13 mouse cellular contexts compared by ENCODE assay signal in the genomic region with DNA sequence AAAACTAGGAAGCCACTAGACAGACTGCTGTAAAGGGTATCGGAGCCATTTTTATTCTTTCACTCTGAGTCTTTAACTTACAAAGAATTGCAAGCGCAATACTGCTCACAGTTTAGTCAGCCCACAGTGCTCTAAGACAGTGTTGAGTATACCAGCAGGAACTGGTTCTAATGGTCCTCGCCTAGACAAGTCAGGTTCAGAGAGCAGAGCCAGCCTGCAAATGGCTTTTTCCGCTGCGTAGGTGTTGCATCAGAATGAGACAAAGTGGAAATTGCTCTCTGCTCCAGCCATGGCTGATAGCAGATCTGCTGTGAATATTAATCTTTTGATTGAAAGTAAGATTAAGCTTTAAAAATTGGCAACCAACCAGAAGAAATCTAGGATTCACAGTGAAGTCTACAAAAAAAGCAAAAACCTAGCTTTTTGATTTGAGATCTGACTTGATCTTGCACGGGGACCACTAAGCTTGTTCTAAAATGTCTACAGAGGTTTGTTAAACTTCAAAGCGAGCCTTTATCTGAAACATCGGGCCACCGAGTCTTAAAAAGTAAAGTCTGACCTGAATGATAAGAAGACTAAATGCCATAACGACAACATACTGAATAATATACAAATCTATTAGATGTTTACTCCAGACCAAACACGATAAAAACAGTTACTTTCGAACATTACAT. TPM values are rescaled to one million over a fixed set of nuclear protein-coding genes. Genes with fewer than 3 reads are reported as not detected.
DNase-seq lines count a peak whose midpoint lies in the region; ATAC-seq and TF ChIP-seq lines count a peak whose summit lies in the region.
"Had no signal": no experiment of that assay in that cellular context is flagged by ENCODE, and none has a peak within 500 bp of the region (broad histone marks: within the 10 kb centered on the region; RNA-seq: fewer than 3 reads in every experiment).

No protein-coding gene starts in this region.

- H3K4me3 ChIP-seq in liver, adult 2 months (ENCODE audit: insufficient read depth, low read depth, low read length), result no peak overlapping the region
- no peak overlapping the region for H3K4me3 ChIP-seq in liver, embryonic 11.5 days (ENCODE audit: low read depth, low read length)
- no peak overlapping the region for H3K4me3 ChIP-seq in forebrain, embryonic 11.5 days (ENCODE audit: low read depth, low read length)
- no peak overlapping the region for H3K4me3 ChIP-seq in hindbrain, embryonic 13.5 days
- H3K4me3 ChIP-seq in neural tube, embryonic 14.5 days (ENCODE audit: low read depth, low read length), result no peak overlapping the region
- no peak overlapping the region for H3K4me3 ChIP-seq in kidney, embryonic 16.5 days (ENCODE audit: low read length)
- H3K4me3 ChIP-seq: heart, embryonic 13.5 days; intestine, embryonic 15.5 days; liver, embryonic 13.5 days had no signal

- H3K79me2 ChIP-seq in liver, adult 2 months (ENCODE audit: control insufficient read depth, insufficient read depth, low read length), result no peaks in the 10 kb centered on the region

- H3K36me3 ChIP-seq in liver, adult 2 months (ENCODE audit: control insufficient read depth, insufficient read depth, low read length), result peaks cover 15% of the 10 kb centered on the region
- no peaks in the 10 kb centered on the region for H3K36me3 ChIP-seq in liver, embryonic 11.5 days (ENCODE audit: control insufficient read depth, insufficient read depth, low read length)
- H3K36me3 ChIP-seq in forebrain, embryonic 11.5 days (ENCODE audit: control insufficient read depth, insufficient read depth, low read length), result no peaks in the 10 kb centered on the region
- H3K36me3 ChIP-seq in hindbrain, embryonic 13.5 days, result peaks cover 6% of the 10 kb centered on the region; the same call in 1 of the 2 replicates
- H3K36me3 ChIP-seq in neural tube, embryonic 14.5 days (ENCODE audit: control insufficient read depth, insufficient read depth, low read length), result no peaks in the 10 kb centered on the region
- H3K36me3 ChIP-seq in kidney, embryonic 16.5 days (ENCODE audit: insufficient read depth, low read length), result no peaks in the 10 kb centered on the region
- H3K36me3 ChIP-seq: intestine, embryonic 15.5 days; liver, embryonic 13.5 days had no signal

- peaks cover 9% of the 10 kb centered on the region for H3K4me1 ChIP-seq in liver, adult 2 months (ENCODE audit: control insufficient read depth, insufficient read depth, low read length)
- H3K4me1 ChIP-seq in liver, embryonic 11.5 days (replicated peaks; ENCODE audit: control insufficient read depth, insufficient read depth, low read length), result no peaks in the 10 kb centered on the region
- H3K4me1 ChIP-seq in forebrain, embryonic 11.5 days (replicated peaks; ENCODE audit: control insufficient read depth, insufficient read depth, low read length), result no peaks in the 10 kb centered on the region; the same call in 1 of the 2 replicates
- H3K4me1 ChIP-seq in hindbrain, embryonic 13.5 days (replicated peaks), result peaks cover 24% of the 10 kb centered on the region
- H3K4me1 ChIP-seq in neural tube, embryonic 14.5 days (ENCODE audit: control insufficient read depth, insufficient read depth, low read length), result peaks cover 18% of the 10 kb centered on the region
- no peaks in the 10 kb centered on the region for H3K4me1 ChIP-seq in kidney, embryonic 16.5 days (ENCODE audit: insufficient read depth, low read length)
- H3K4me1 ChIP-seq: intestine, embryonic 15.5 days; liver, embryonic 13.5 days had no signal

- ATAC-seq in liver, embryonic 11.5 days (replicated peaks; ENCODE audit: low FRiP score), result no peak
- peak; percentile 63 for ATAC-seq in forebrain, embryonic 11.5 days (replicated peaks; ENCODE audit: low FRiP score)
- peak; percentile 42 for ATAC-seq in hindbrain, embryonic 13.5 days (ENCODE audit: low FRiP score)
- peak; percentile 52 for ATAC-seq in neural tube, embryonic 14.5 days (ENCODE audit: low read depth)
- no peak for ATAC-seq in kidney, embryonic 16.5 days (ENCODE audit: low FRiP score, low TSS enrichment)

- DNase-seq in liver, adult 2 months (ENCODE audit: extremely low read depth, low read depth, low spot score), result peak; percentile 69
- no peak for DNase-seq in liver, embryonic 11.5 days (ENCODE audit: low spot score)
- no peak for DNase-seq in forebrain, embryonic 11.5 days (ENCODE audit: low spot score)
- no peak for DNase-seq in adrenal gland, postnatal 14 days
- DNase-seq: adrenal gland, postnatal 25 days; liver, embryonic 13.5 days had no signal

- H3K9ac ChIP-seq in liver, adult 2 months (ENCODE audit: low read depth, low read length), result no peak overlapping the region
- H3K9ac ChIP-seq in liver, embryonic 11.5 days (ENCODE audit: low read depth, low read length), result no peak overlapping the region
- no peak overlapping the region for H3K9ac ChIP-seq in forebrain, embryonic 11.5 days (ENCODE audit: low read length)
- no peak overlapping the region for H3K9ac ChIP-seq in hindbrain, embryonic 13.5 days
- H3K9ac ChIP-seq in neural tube, embryonic 14.5 days (replicated peaks; ENCODE audit: low read depth, low read length), result no peak overlapping the region
- no peak overlapping the region for H3K9ac ChIP-seq in kidney, embryonic 16.5 days (replicated peaks; ENCODE audit: low read length)
- H3K9ac ChIP-seq: heart, embryonic 13.5 days; intestine, embryonic 15.5 days; liver, embryonic 13.5 days had no signal

- no peaks in the 10 kb centered on the region for H3K9me3 ChIP-seq in liver, embryonic 11.5 days (ENCODE audit: control insufficient read depth, low read length)
- no peaks in the 10 kb centered on the region for H3K9me3 ChIP-seq in forebrain, embryonic 11.5 days (ENCODE audit: control insufficient read depth, low read length)
- no peaks in the 10 kb centered on the region for H3K9me3 ChIP-seq in hindbrain, embryonic 13.5 days
- no peaks in the 10 kb centered on the region for H3K9me3 ChIP-seq in neural tube, embryonic 14.5 days (ENCODE audit: control insufficient read depth, low read length)
- H3K9me3 ChIP-seq in kidney, embryonic 16.5 days (ENCODE audit: low read length), result no peaks in the 10 kb centered on the region
- H3K9me3 ChIP-seq: heart, embryonic 13.5 days; intestine, embryonic 15.5 days; liver, embryonic 13.5 days had no signal

- TF ChIP-seq POLR2A in liver, adult 2 months (IDR thresholded peaks at IDR 0.05; ENCODE audit: extremely low read depth, insufficient read depth, low read length), result no peak

- no peak overlapping the region for H3K4me2 ChIP-seq in liver, embryonic 11.5 days
- H3K4me2 ChIP-seq in forebrain, embryonic 11.5 days (ENCODE audit: low read depth, low read length, severe bottlenecking), result no peak overlapping the region
- peak overlapping the region; percentile 17; the same call in 1 of the 2 replicates for H3K4me2 ChIP-seq in hindbrain, embryonic 13.5 days
- H3K4me2 ChIP-seq in neural tube, embryonic 14.5 days (ENCODE audit: low read depth, low read length), result peak overlapping the region; percentile 8; the same call in 1 of the 2 replicates
- no peak overlapping the region for H3K4me2 ChIP-seq in kidney, embryonic 16.5 days (replicated peaks; ENCODE audit: low read depth, low read length)
- H3K4me2 ChIP-seq: heart, embryonic 13.5 days; intestine, embryonic 15.5 days; liver, embryonic 13.5 days had no signal

- TF ChIP-seq CTCF in liver, adult 2 months (IDR thresholded peaks at IDR 0.05; ENCODE audit: low read depth, low read length), result no peak

- no peaks in the 10 kb centered on the region for H3K27me3 ChIP-seq in liver, adult 2 months (ENCODE audit: control insufficient read depth, insufficient read depth, low read length)
- H3K27me3 ChIP-seq in liver, embryonic 11.5 days (replicated peaks; ENCODE audit: control insufficient read depth, insufficient read depth, low read length), result no peaks in the 10 kb centered on the region
- H3K27me3 ChIP-seq in forebrain, embryonic 11.5 days (ENCODE audit: control insufficient read depth, insufficient read depth, low read length), result no peaks in the 10 kb centered on the region
- no peaks in the 10 kb centered on the region for H3K27me3 ChIP-seq in hindbrain, embryonic 13.5 days
- no peaks in the 10 kb centered on the region for H3K27me3 ChIP-seq in neural tube, embryonic 14.5 days (ENCODE audit: control insufficient read depth, insufficient read depth, low read length)
- H3K27me3 ChIP-seq in kidney, embryonic 16.5 days (ENCODE audit: insufficient read depth, low read length), result no peaks in the 10 kb centered on the region
- H3K27me3 ChIP-seq: heart, embryonic 13.5 days; intestine, embryonic 15.5 days; liver, embryonic 13.5 days had no signal

- WGBS in liver, adult 2 months, result 84% methylated on average over 12 of the region's 12 CpGs
- WGBS in liver, embryonic 11.5 days, result 85% methylated on average over 12 of the region's 12 CpGs
- WGBS in forebrain, embryonic 11.5 days, result 62% methylated on average over 12 of the region's 12 CpGs
- WGBS in hindbrain, embryonic 13.5 days, result 61% methylated on average over 12 of the region's 12 CpGs
- WGBS in neural tube, embryonic 14.5 days, result 57% methylated on average over 12 of the region's 12 CpGs
- WGBS in kidney, embryonic 16.5 days, result 82% methylated on average over 12 of the region's 12 CpGs

- no peak overlapping the region for H3K27ac ChIP-seq in liver, adult 2 months (replicated peaks; ENCODE audit: insufficient read depth, low read depth, low read length)
- no peak overlapping the region for H3K27ac ChIP-seq in liver, embryonic 11.5 days (ENCODE audit: low read depth, low read length)
- H3K27ac ChIP-seq in forebrain, embryonic 11.5 days (ENCODE audit: low read depth, low read length), result peak overlapping the region; percentile 25; the same call in 1 of the 2 replicates
- peak overlapping the region; percentile 84 for H3K27ac ChIP-seq in hindbrain, embryonic 13.5 days
- H3K27ac ChIP-seq in neural tube, embryonic 14.5 days (ENCODE audit: low read depth, low read length), result peak overlapping the region; percentile 76
- H3K27ac ChIP-seq in kidney, embryonic 16.5 days (ENCODE audit: low read length), result no peak overlapping the region
- H3K27ac ChIP-seq: heart, embryonic 13.5 days; intestine, embryonic 15.5 days; liver, embryonic 13.5 days; macrophage had no signal

RNA-seq across cellular contexts. Expression of gene Nap1l5, which starts 25.8 kb away (rescaled TPM):
- total RNA-seq in liver, adult 2 months (2014; rRNA removed), result 0.09 and 0.81 TPM in 2 replicates
- polyA plus RNA-seq in liver, adult 2 months (2012; rRNA removed), result 0.09 TPM in 1 of 2 replicates, not detected in the other
- 0.77 and 1.0 TPM in 2 replicates for polyA plus RNA-seq in liver, embryonic 11.5 days (2014; fragmentation: Nextera tagmentation; extraction: Ambion mirVana)
- 19.0 and 19.5 TPM in 2 replicates for polyA plus RNA-seq in forebrain, embryonic 11.5 days (2014; fragmentation: Nextera tagmentation; extraction: Ambion mirVana)
- polyA plus RNA-seq in hindbrain, embryonic 13.5 days (2015; fragmentation: Nextera tagmentation; extraction: Ambion mirVana), result 163 and 173 TPM in 2 replicates
- 374 and 564 TPM in 2 replicates for polyA plus RNA-seq in neural tube, embryonic 14.5 days (2014; fragmentation: Nextera tagmentation; extraction: Ambion mirVana)
- polyA plus RNA-seq in kidney, embryonic 16.5 days (2015; fragmentation: Nextera tagmentation; extraction: Ambion mirVana), result 0.85 and 1.8 TPM in 2 replicates
- 37.0 and 40.5 TPM in 2 replicates for total RNA-seq in adrenal gland, postnatal 14 days (2021)
- total RNA-seq: MEL had no signal
- polyA plus RNA-seq: macrophage had no signal

Comparison
In these comparisons a context has a peak if more than half of its experiments do, and no peak if none do; other contexts are left out.
1. H3K27ac ChIP-seq: peak in forebrain, embryonic 11.5 days (single experiment), hindbrain, embryonic 13.5 days (single experiment) and neural tube, embryonic 14.5 days (single experiment); none in liver, adult 2 months (single experiment), liver, embryonic 11.5 days (single experiment) and kidney, embryonic 16.5 days (single experiment).
2. ATAC-seq: peak in forebrain, embryonic 11.5 days (single experiment), hindbrain, embryonic 13.5 days (single experiment) and neural tube, embryonic 14.5 days (single experiment); none in liver, embryonic 11.5 days (single experiment) and kidney, embryonic 16.5 days (single experiment).
3. H3K4me2 ChIP-seq: peak in hindbrain, embryonic 13.5 days (single experiment) and neural tube, embryonic 14.5 days (single experiment); none in liver, embryonic 11.5 days (single experiment), forebrain, embryonic 11.5 days (single experiment) and kidney, embryonic 16.5 days (single experiment).